Mouse (Mus musculus): ENCODE measurements around the gene Uqcc2. TPM values are rescaled to one million over a fixed set of nuclear protein-coding genes. Genes with fewer than 3 reads are reported as not detected.

Uqcc2 gene
- total and polyA plus RNA-seq, 3 experiments, result 42.6 to 205 (median 113) TPM

DNA sequence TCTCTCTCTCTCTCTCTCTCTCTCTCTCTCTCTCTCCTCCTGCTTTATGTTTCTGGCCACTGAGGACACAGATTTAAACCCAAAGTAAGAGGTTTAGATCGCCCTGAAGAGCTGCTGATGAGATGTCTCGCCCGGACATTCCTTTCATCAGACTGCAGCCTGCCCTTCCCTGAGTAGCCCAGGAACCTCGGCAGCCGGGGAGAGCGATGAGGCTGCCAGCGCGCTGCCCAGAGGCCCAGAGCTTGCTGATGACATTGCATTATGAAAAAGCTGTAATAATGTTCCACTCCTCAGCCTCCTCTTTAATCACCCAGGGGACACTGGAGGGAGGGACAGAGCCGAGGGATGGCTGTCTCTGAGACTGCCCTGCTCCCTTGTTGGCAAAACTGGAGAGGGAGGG lies 6.5 kb upstream of the Uqcc2 start:
- ATAC-seq (ENCODE audit: extremely low read depth, insufficient number of reproducible peaks, low FRiP score, poor library complexity, severe bottlenecking) (no peak), DNase-seq (ENCODE audit: low spot score) (no peak)
- Histone ChIP-seq H3K9me3 (replicated peaks) (no peaks in the 10 kb centered on the region), H3K4me1 (ENCODE audit: insufficient read depth, low read depth, low read length) (peaks cover 9% of the 10 kb centered on the region), H3K27me3 (ENCODE audit: insufficient read depth, low read length) (peaks cover 46% of the 10 kb centered on the region), H3K4me3 (ENCODE audit: low read depth, low read length) (no peak overlapping the region), H3K36me3 (replicated peaks) (no peaks in the 10 kb centered on the region)
- TF ChIP-seq POLR2AphosphoS5 (IDR thresholded peaks at IDR 0.05; ENCODE audit: insufficient replicate concordance, low read depth, low read length) (no peak), GATA2 (IDR thresholded peaks at IDR 0.05; ENCODE audit: borderline replicate concordance, low read depth, low read length) (no peak), TAL1 (conservative IDR thresholded peaks at IDR 0.05; ENCODE audit: low read depth, low read length) (no peak), CTCF (IDR thresholded peaks at IDR 0.05; ENCODE audit: low read depth, low read length) (no peak), GATA1 (IDR thresholded peaks at IDR 0.05; ENCODE audit: borderline replicate concordance, low read length) (no peak)

DNA sequence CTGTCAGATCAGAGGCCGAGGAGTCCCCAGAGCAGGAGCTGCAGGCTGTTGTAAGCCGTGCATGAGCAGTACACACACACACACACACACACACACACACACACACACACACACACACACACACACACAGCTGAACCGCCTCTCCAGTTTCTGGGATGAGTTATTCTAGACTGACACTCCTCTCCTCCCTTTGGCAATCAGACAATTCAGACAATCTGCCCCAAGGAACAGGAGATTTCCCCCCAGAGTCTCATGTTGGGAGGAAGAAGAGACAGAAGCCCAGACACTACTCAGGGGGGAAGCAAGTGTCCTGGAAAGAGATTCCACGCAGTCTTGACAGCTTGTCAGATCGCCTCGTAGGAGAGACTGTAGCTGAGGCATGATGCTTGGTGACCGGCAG lies 5.6 kb upstream of the Uqcc2 start:
- Histone ChIP-seq H3K4me1 (ENCODE audit: insufficient read depth, low read depth, low read length) (peaks cover 16% of the 10 kb centered on the region), H3K27me3 (ENCODE audit: insufficient read depth, low read length) (peaks cover 42% of the 10 kb centered on the region), H3K9me3 (replicated peaks) (no peaks in the 10 kb centered on the region), H3K4me3 (ENCODE audit: low read depth, low read length) (no peak overlapping the region), H3K36me3 (replicated peaks) (no peaks in the 10 kb centered on the region)
- DNase-seq (ENCODE audit: low spot score) (no peak), ATAC-seq (ENCODE audit: extremely low read depth, insufficient number of reproducible peaks, low FRiP score, poor library complexity, severe bottlenecking) (no peak)
- TF ChIP-seq POLR2AphosphoS5 (IDR thresholded peaks at IDR 0.05; ENCODE audit: insufficient replicate concordance, low read depth, low read length) (no peak), TAL1 (conservative IDR thresholded peaks at IDR 0.05; ENCODE audit: low read depth, low read length) (no peak), CTCF (IDR thresholded peaks at IDR 0.05; ENCODE audit: low read depth, low read length) (no peak), GATA1 (IDR thresholded peaks at IDR 0.05; ENCODE audit: borderline replicate concordance, low read length) (no peak), GATA2 (IDR thresholded peaks at IDR 0.05; ENCODE audit: borderline replicate concordance, low read depth, low read length) (no peak)

DNA sequence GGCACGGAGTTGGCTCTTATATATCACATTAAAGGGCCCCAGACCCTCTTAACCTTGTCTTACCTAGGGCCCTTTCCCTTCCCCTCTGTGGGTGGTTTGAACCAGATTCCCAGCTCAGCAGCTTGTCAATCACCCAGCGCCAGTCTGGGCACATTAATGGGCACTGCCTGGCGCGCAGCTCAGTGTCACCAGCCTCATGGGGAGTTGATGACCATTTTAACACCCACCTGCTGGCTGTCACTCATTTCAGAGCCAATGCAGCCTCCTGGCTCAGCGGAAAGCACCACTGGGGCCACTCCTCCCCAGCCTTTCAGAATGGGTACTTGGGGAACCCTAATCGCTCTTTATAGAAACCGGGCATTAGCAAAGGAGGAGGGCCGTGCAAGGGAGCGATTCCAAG lies 4.7 kb upstream of the Uqcc2 start:
- ATAC-seq (ENCODE audit: extremely low read depth, insufficient number of reproducible peaks, low FRiP score, poor library complexity, severe bottlenecking) (no peak), DNase-seq (ENCODE audit: low spot score) (no peak)
- H3K9me3 ChIP-seq (replicated peaks), result no peaks in the 10 kb centered on the region
- H3K27me3 ChIP-seq (ENCODE audit: insufficient read depth, low read length), result peaks cover 39% of the 10 kb centered on the region
- no peaks in the 10 kb centered on the region for H3K36me3 ChIP-seq (replicated peaks)
- peaks cover 23% of the 10 kb centered on the region for H3K4me1 ChIP-seq (ENCODE audit: insufficient read depth, low read depth, low read length)
- TF ChIP-seq POLR2AphosphoS5 (IDR thresholded peaks at IDR 0.05; ENCODE audit: insufficient replicate concordance, low read depth, low read length), result no peak
- TF ChIP-seq TAL1 (conservative IDR thresholded peaks at IDR 0.05; ENCODE audit: low read depth, low read length), result no peak
- no peak for TF ChIP-seq GATA1 (IDR thresholded peaks at IDR 0.05; ENCODE audit: borderline replicate concordance, low read length)
- TF ChIP-seq GATA2 (IDR thresholded peaks at IDR 0.05; ENCODE audit: borderline replicate concordance, low read depth, low read length), result no peak
- no peak for TF ChIP-seq CTCF (IDR thresholded peaks at IDR 0.05; ENCODE audit: low read depth, low read length)
- no peak overlapping the region for H3K4me3 ChIP-seq (ENCODE audit: low read depth, low read length)

GRCm38 (mm10) chr17:27134715-27135114 lies 999 bp upstream of the Uqcc2 start:
- no peaks in the 10 kb centered on the region for H3K9me3 ChIP-seq (replicated peaks)
- H3K27me3 ChIP-seq (ENCODE audit: insufficient read depth, low read length), result peaks cover 15% of the 10 kb centered on the region; the same call in 1 of the 2 replicates
- H3K4me3 ChIP-seq (ENCODE audit: low read depth, low read length), result no peak overlapping the region; the same call in 1 of the 2 replicates
- ATAC-seq (ENCODE audit: extremely low read depth, insufficient number of reproducible peaks, low FRiP score, poor library complexity, severe bottlenecking), result no peak
- no peak for DNase-seq (ENCODE audit: low spot score)
- TF ChIP-seq GATA2 (IDR thresholded peaks at IDR 0.05; ENCODE audit: borderline replicate concordance, low read depth, low read length) (no peak), POLR2AphosphoS5 (IDR thresholded peaks at IDR 0.05; ENCODE audit: insufficient replicate concordance, low read depth, low read length) (no peak), TAL1 (conservative IDR thresholded peaks at IDR 0.05; ENCODE audit: low read depth, low read length) (no peak), GATA1 (IDR thresholded peaks at IDR 0.05; ENCODE audit: borderline replicate concordance, low read length) (no peak), CTCF (IDR thresholded peaks at IDR 0.05; ENCODE audit: low read depth, low read length) (no peak)
- H3K4me1 ChIP-seq (ENCODE audit: insufficient read depth, low read depth, low read length), result peaks cover 50% of the 10 kb centered on the region
- peaks cover 29% of the 10 kb centered on the region for H3K36me3 ChIP-seq (replicated peaks)

GRCm38 (mm10) chr17:27134187-27134586 lies 471 bp upstream of the Uqcc2 start:
- Histone ChIP-seq H3K4me3 (ENCODE audit: low read depth, low read length) (peak overlapping the region; percentile 86; the same call in 1 of the 2 replicates), H3K4me1 (ENCODE audit: insufficient read depth, low read depth, low read length) (peaks cover 53% of the 10 kb centered on the region), H3K9me3 (replicated peaks) (no peaks in the 10 kb centered on the region), H3K36me3 (replicated peaks) (peaks cover 34% of the 10 kb centered on the region), H3K27me3 (ENCODE audit: insufficient read depth, low read length) (peaks cover 10% of the 10 kb centered on the region; the same call in 1 of the 2 replicates)
- TF ChIP-seq GATA2 (IDR thresholded peaks at IDR 0.05; ENCODE audit: borderline replicate concordance, low read depth, low read length), result no peak
- TF ChIP-seq POLR2AphosphoS5 (IDR thresholded peaks at IDR 0.05; ENCODE audit: insufficient replicate concordance, low read depth, low read length), result no peak
- no peak for TF ChIP-seq CTCF (IDR thresholded peaks at IDR 0.05; ENCODE audit: low read depth, low read length)
- no peak for TF ChIP-seq GATA1 (IDR thresholded peaks at IDR 0.05; ENCODE audit: borderline replicate concordance, low read length)
- no peak for TF ChIP-seq TAL1 (conservative IDR thresholded peaks at IDR 0.05; ENCODE audit: low read depth, low read length)
- ATAC-seq (ENCODE audit: extremely low read depth, insufficient number of reproducible peaks, low FRiP score, poor library complexity, severe bottlenecking) (0 out of 2 replicates have a peak, but pooled peaks have one; percentile 9), DNase-seq (ENCODE audit: low spot score) (no peak)

- TF ChIP-seq GATA1 (IDR thresholded peaks at IDR 0.05; ENCODE audit: borderline replicate concordance, low read length) (no peak), TAL1 (conservative IDR thresholded peaks at IDR 0.05; ENCODE audit: low read depth, low read length) (no peak), POLR2AphosphoS5 (IDR thresholded peaks at IDR 0.05; ENCODE audit: insufficient replicate concordance, low read depth, low read length) (no peak), GATA2 (IDR thresholded peaks at IDR 0.05; ENCODE audit: borderline replicate concordance, low read depth, low read length) (no peak), CTCF (IDR thresholded peaks at IDR 0.05; ENCODE audit: low read depth, low read length) (no peak)
- peaks cover 54% of the 10 kb centered on the region for H3K36me3 ChIP-seq (replicated peaks)
- DNase-seq (ENCODE audit: low spot score), result no peak
- H3K4me3 ChIP-seq (ENCODE audit: low read depth, low read length), result no peak overlapping the region; the same call in 1 of the 2 replicates
- H3K4me1 ChIP-seq (ENCODE audit: insufficient read depth, low read depth, low read length), result peaks cover 54% of the 10 kb centered on the region
- H3K27me3 ChIP-seq (ENCODE audit: insufficient read depth, low read length), result peaks cover 6% of the 10 kb centered on the region; the same call in 1 of the 2 replicates
- ATAC-seq (ENCODE audit: extremely low read depth, insufficient number of reproducible peaks, low FRiP score, poor library complexity, severe bottlenecking), result no peak
- H3K9me3 ChIP-seq (replicated peaks), result no peaks in the 10 kb centered on the region
These were observed 1.5 kb downstream of the Uqcc2 start for GRCm38 (mm10) chr17:27132238-27132637.
